Mouse (Mus musculus) heart, adult 2 months (tissue): ENCODE results near the gene Ptpn1.
A peak's percentile ranks its signal among the peaks of the same experiment; 100 is the strongest.

ENCODE experiments used
- CTCF ChIP-seq: fragments of 200-600 bp; IDR thresholded peaks from 2 replicates; pipeline ENCODE4 v1.8.1; 2022; ENCODE audit warnings: antibody characterized with exemption, mild to moderate bottlenecking, moderate library complexity
- EP300 ChIP-seq: fragments of 200-500 bp; IDR thresholded peaks from 2 replicates; pipeline ENCODE4 v1.6.1; 2011; ENCODE audit warnings: low read depth, low read length, control low read depth; ENCODE audit not compliant: insufficient read depth
- POLR2A ChIP-seq: fragments of 200-500 bp; IDR thresholded peaks from 2 replicates; pipeline ENCODE4 v1.6.1; 2011; ENCODE audit warnings: mild to moderate bottlenecking, low read depth, low read length, control low read depth; ENCODE audit not compliant: insufficient read depth

GRCm38 (mm10) chr2:167986762-167987161, 54.9 kb downstream of the Ptpn1 start:
- TF ChIP-seq CTCF (peak; percentile 59), POLR2A (no peak), EP300 (no peak)
